Mouse (Mus musculus): ENCODE data around the gene Slc7a1.

GRCm38 (mm10) chr5:148377439-148378231 is 22.1 kb downstream of the Slc7a1 start:
- no peak for TF ChIP-seq POLR2A (IDR thresholded peaks at IDR 0.05; ENCODE audit: extremely low read depth, insufficient read depth, low read length)
- no peak for TF ChIP-seq CTCF (IDR thresholded peaks at IDR 0.05; ENCODE audit: extremely low read depth, insufficient read depth, low read length)
